Mouse (Mus musculus) intestine, postnatal 0 days (tissue): Measurements from ENCODE around the gene Apobec4. TPM values are rescaled to one million over a fixed set of nuclear protein-coding genes. Genes with fewer than 3 reads are reported as not detected.

Source experiments
- ATAC-seq: fragments of 200-750 bp; cut with Nextera tagmentation; 2 replicates; pipeline ENCODE4 v1.8.0; 2017; ENCODE audit warnings: mild to moderate bottlenecking, moderate TSS enrichment, moderate library complexity
- H3K27ac ChIP-seq: fragments of 300-500 bp; sonication (generic); 2 replicates; pipeline ENCODE4 v1.5.1; 2014; ENCODE audit warnings: mild to moderate bottlenecking, low read depth, low read length, moderate library complexity
- H3K27me3 ChIP-seq: fragments of 300-500 bp; sonication (generic); replicated peaks from 2 replicates; pipeline ENCODE4 v1.6.1; 2014; ENCODE audit warnings: low read length, mixed read lengths; ENCODE audit not compliant: control insufficient read depth, insufficient read depth
- H3K36me3 ChIP-seq: fragments of 300-500 bp; sonication (generic); 2 replicates; pipeline ENCODE4 v1.6.1; 2014; ENCODE audit warnings: mild to moderate bottlenecking, moderate library complexity; ENCODE audit not compliant: control insufficient read depth, insufficient read depth
- H3K4me1 ChIP-seq: fragments of 300-500 bp; sonication (generic); replicated peaks from 2 replicates; pipeline ENCODE4 v1.6.1; 2014; ENCODE audit warnings: antibody characterized with exemption, low read length, mixed read lengths; ENCODE audit not compliant: control insufficient read depth, insufficient read depth
- H3K4me2 ChIP-seq: fragments of 300-500 bp; sonication (generic); replicated peaks from 2 replicates; pipeline ENCODE4 v1.6.1; 2014; ENCODE audit warnings: low read depth, mild to moderate bottlenecking, moderate library complexity
- H3K4me3 ChIP-seq: fragments of 300-500 bp; sonication (generic); 2 replicates; pipeline ENCODE4 v1.5.1; 2014; ENCODE audit warnings: low read depth, low read length
- H3K9ac ChIP-seq: fragments of 300-500 bp; sonication (generic); 2 replicates; pipeline ENCODE4 v1.6.1; 2014; ENCODE audit warnings: mild to moderate bottlenecking, low read depth, low read length
- H3K9me3 ChIP-seq: fragments of 300-500 bp; sonication (generic); 2 replicates; pipeline ENCODE4 v1.6.1; 2016; ENCODE audit warnings: mixed run types; ENCODE audit not compliant: control insufficient read depth
- CTCF ChIP-seq: sonication (generic); IDR thresholded peaks from 2 replicates; pipeline ENCODE4 v1.5.1; 2016; ENCODE audit warnings: low read depth, mild to moderate bottlenecking, control low read depth, antibody characterized with exemption, moderate library complexity
- WGBS: fragments of 180-500 bp; shearing (Covaris S2); extraction: QIAGEN DNeasy Blood & Tissue Kit; methylation state at CpG from one replicate; pipeline ENCODE4 v1.1.7; 2014; 5-methylcytosine and 5-hydroxymethylcytosine counted together
- polyA plus RNA-seq: library from polyadenylated mRNA; unstranded; fragments of >200 nt; fragmentation: Nextera tagmentation; extraction: Ambion mirVana; gene quantifications from 2 replicates; pipeline ENCODE4 v1.2.1, GENCODE M21; 2015

The Apobec4 gene
- polyA plus RNA-seq, 1 experiment from 2014 or later, result not detected

DNA sequence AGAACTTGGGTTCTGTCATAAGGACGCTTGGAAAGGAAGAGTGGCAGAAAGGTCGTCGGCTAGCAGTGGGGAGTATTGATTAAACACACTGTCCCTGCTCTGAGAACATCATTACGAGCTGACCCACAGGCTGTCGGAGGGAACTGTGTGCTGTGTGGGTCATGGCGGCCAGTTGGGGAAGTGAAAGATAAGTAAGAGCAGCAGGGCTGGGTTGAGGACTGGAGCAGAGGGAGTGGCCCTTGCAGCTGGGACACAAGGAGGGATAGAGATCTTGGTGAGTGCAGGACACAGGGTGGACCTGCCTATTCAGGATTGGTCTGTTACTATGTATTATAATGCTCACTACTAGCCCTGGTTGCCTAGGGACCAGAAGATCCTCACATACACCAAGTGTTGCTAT, 54.6 kb downstream of the Apobec4 start:
- Histone ChIP-seq H3K36me3 (no peaks in the 10 kb centered on the region), H3K27me3 (no peaks in the 10 kb centered on the region), H3K4me1 (peaks cover 3% of the 10 kb centered on the region; the same call in 1 of the 2 replicates), H3K9ac (no peak overlapping the region), H3K4me2 (no peak overlapping the region), H3K9me3 (no peaks in the 10 kb centered on the region), H3K4me3 (no peak overlapping the region), H3K27ac (no peak overlapping the region)
- ATAC-seq, result no peak
- 64% methylated on average over 6 of the region's 6 CpGs for WGBS
- no peak for TF ChIP-seq CTCF

Other genes starting within 250 kb of the Apobec4 start
- gene Rgl1, start 15.8 kb downstream of the Apobec4 start, polyA plus RNA-seq, result 39.4 and 43.5 TPM in 2 replicates
- gene Arpc5, start 16.0 kb downstream of the Apobec4 start, polyA plus RNA-seq, result 460 and 468 TPM in 2 replicates
- gene Ncf2, start 49.6 kb downstream of the Apobec4 start, polyA plus RNA-seq, result 9.1 and 9.7 TPM in 2 replicates
- gene Smg7, start 152.1 kb downstream of the Apobec4 start, polyA plus RNA-seq, result 11.4 and 12.3 TPM in 2 replicates
- gene Nmnat2, start 204.4 kb downstream of the Apobec4 start, polyA plus RNA-seq, result 0.78 and 1.1 TPM in 2 replicates